Mouse (Mus musculus): ENCODE data around the gene Syce2.
"Not testable (repeated sequence)": the region's sequence is repeated elsewhere in the genome, so short reads cannot be mapped to it uniquely, and the experiment has no call there.

Syce2 gene

DNA sequence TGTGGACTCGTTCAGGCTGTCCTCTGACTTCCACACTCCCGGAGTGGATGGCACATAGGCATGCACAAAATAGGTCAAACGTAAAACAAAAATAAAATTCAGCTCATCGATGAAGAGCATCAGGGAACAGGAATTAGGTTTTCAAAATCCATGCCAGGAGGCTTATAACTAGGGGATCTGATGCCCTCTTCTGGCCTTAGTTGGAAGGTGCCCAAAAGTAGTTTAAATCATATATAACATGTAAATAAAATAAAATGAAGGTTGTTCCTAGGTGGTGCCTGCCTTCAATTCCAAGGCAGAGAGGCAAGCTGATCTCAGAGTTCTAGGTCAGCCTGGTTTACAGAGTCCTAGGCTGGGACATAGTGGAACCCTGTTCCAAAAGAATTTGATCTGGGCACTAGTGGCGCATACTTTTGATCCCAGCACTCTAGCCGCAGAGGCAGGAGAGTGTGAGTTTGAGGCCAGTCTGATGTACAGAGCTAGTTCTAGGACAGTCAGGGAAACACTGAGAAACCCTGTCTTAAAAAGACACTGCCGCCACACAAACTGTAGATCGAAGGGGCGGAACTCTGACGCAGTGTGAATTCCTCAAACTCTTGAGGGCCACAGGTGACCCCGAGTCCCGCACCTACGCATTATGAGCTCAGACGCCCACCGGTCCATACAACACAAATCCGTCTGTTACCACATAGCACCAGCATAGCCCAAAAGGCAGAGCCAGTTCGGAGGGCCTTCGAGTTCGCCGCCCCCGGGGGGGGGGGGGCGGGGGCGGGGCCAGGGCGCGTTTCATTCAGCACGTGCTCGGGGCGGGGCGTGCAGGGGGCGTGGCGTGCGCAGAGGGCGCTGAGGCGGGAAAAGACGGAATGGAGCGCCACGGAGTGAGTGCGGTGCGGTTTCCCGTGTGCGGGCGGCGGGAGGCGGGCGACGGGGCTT is at the start of gene Syce2:
TSS of gene Syce2 (plus strand) at position 736 of the 933 bp plus-strand sequence.
- DNase-seq = peak; percentile 53

- no peak for DNase-seq
Observed at GRCm38 (mm10) chr8:84822723-84823122, 49.2 kb upstream of the Syce2 start, which contains the start of gene Dand5. Gene Dand5 (minus strand): TSS chr8:84822823.

GRCm38 (mm10) chr8:84823653-84824052 is 48.3 kb upstream of the Syce2 start:
- DNase-seq = peak; percentile 67

DNA sequence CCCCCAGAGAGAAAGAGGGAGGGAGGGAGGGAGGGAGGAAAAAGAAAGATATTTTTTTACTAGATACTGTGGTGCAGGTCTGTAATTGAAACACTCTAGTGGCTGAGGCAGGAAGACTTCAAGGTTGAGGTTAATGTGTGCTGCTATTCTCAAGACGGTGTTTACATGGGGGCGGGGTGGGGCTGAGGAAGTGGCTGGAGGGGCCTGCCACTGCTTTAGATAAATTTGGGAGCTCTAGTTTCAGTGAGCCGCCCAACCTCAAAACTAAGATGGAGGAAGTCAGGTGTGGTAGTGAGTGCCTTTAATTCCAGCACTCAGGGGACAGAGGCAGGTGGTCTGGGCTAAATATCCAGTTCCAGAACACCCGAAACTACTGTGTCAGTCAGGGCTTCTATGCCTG is 46.3 kb upstream of the Syce2 start:
- DNase-seq = no peak

GRCm38 (mm10) chr8:84826518-84826917 is 45.4 kb upstream of the Syce2 start:
- not testable (repeated sequence) for DNase-seq

DNA sequence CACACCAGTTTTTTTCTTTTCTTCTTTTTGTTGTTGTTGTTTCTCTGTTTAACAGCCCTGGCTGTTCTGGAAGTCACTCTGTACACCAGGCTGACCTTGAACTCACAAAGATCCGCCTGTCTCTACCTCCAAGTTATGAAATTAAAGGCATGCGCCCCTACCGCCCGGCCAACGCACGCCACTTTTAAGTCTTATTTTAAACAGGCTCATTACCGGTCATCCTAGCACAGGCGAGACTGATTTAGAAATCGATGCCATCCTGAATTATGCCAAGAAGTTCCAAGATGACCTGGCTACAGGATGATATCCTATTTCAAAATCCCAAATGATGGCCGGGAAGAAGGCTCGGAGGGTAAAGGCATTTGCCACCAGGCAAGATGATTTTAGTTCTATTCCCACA is 40.4 kb upstream of the Syce2 start, which contains the start of gene Gadd45gip1:
TSS of gene Gadd45gip1 (plus strand) at position 33 of the 400 bp plus-strand sequence.
- no peak for DNase-seq

- peak; percentile 79 for DNase-seq
Observed at GRCm38 (mm10) chr8:84832034-84832717, 39.7 kb upstream of the Syce2 start.

GRCm38 (mm10) chr8:84832759-84833742 is 38.9 kb upstream of the Syce2 start:
- DNase-seq = no peak

GRCm38 (mm10) chr8:84834002-84834865 is 37.7 kb upstream of the Syce2 start:
- DNase-seq = no peak

- DNase-seq = peak; percentile 79
Observed at GRCm38 (mm10) chr8:84834866-84835855, 36.8 kb upstream of the Syce2 start.

GRCm38 (mm10) chr8:84837149-84837911 is 34.6 kb upstream of the Syce2 start:
- DNase-seq = peak; percentile 35

DNA sequence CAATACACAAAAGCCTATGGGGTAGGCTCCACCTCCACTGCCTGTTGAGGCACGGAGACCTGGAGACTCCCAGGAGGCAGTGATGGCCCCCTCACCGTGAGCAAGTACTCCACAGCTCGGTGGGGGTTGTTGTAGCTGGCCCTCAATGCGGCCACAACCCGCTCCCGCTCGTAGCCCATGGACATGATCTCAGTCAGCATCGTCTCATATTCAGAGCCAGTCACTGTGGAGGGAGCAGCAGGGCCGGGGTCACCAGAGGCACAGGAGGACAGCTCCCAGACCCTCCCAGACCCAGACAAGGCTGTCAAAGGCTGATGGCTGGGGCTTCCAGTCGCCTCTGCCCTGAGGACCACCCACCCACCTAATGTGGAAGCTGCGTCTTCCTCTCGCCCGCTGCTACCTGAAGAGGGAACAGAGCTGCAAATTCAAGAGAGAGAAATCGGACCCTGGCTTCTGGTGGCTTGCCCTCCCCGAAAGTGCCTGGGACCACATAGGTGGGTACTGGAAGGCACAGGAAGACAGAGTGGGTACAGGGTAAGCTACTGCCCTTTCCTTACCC is 33.9 kb upstream of the Syce2 start:
- no peak for DNase-seq

GRCm38 (mm10) chr8:84838513-84838912 is 33.4 kb upstream of the Syce2 start:
- no peak for DNase-seq

DNA sequence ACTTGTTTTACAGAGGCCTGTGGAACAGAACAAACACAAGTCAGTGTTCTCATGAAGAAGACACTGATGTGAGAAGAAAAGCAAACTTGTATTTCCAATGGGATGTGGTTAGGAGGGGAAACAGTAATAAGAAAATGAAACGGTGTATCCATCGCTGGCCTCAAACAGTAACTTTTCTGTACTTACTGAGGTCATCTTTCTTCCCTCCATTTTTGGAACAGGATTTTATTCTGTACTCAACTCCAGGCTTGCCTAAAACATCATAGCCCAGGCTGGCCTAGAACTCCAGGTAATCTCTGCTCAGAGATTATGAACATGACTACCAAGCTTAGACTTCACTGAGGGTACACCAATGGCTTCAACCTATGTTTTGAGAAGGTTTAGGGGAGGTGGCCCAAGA is 32.5 kb upstream of the Syce2 start:
- no peak for DNase-seq

- no peak for DNase-seq
Observed at GRCm38 (mm10) chr8:84839875-84840247, 32.0 kb upstream of the Syce2 start.

GRCm38 (mm10) chr8:84840248-84840999 is 31.5 kb upstream of the Syce2 start, which contains the start of gene Rad23a:
Gene Rad23a (minus strand): TSS chr8:84840665.
- DNase-seq = peak; percentile 87

DNA sequence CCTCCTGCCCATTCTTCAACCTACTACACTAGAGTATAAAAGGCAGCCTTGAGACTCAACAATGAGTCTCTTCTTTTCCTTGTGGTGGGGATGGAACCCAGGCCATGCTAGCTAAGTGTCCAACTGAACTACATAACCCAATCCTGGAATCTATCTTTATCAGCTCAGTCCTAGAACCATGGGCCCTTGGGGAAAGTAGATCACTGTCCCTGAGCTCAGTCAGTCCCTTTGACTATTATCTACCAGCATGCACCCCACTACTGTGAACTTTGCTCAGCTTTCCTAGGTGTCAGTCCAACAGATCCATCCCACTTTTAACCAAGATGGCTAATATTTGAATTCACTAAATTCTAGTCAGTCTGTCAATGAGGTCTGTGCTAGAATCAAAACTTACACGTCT is 30.4 kb upstream of the Syce2 start:
- no peak for DNase-seq

GRCm38 (mm10) chr8:84844397-84845070 is 27.4 kb upstream of the Syce2 start:
- DNase-seq = no peak

Measured in cerebellum, adult 8-10 months (tissue).